Mouse (Mus musculus) kidney, adult 2 months (tissue): Measurements from ENCODE around the gene Lman2.

Experiments used
- CTCF ChIP-seq: fragments of 200-500 bp; conservative IDR thresholded peaks from 2 replicates; pipeline ENCODE4 v1.5.1; 2011; ENCODE audit warnings: low read depth, mild to moderate bottlenecking, control low read depth, low read length, moderate library complexity, mixed read lengths; ENCODE audit not compliant: insufficient read depth, insufficient read length
- POLR2A ChIP-seq: fragments of 200-500 bp; IDR thresholded peaks from one replicate; pipeline ENCODE4 v1.6.1; 2011; ENCODE audit warnings: low read depth, low read length, control low read depth

DNA sequence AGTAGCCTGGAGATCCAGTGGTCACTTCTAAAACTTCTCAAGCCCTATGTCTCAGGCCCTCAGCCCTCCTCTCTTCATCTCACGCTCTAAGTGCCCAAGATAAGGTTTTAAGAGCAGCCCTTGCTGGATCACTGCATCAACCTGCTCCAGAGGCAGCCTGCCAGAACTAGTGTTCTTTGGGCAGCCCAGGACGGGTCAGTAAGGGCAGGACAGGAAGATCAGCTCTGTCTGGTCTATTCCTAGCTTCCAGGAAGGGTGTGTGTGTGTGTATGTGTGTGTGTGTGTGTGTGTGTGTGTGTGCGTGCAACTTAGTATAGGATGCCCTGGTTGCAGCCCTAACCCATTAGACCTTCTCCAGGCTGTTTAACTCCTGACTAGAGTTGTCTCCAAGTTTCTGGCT is 7.7 kb upstream of the Lman2 start:
- TF ChIP-seq POLR2A (no peak), CTCF (no peak)
